In the genomic region with DNA sequence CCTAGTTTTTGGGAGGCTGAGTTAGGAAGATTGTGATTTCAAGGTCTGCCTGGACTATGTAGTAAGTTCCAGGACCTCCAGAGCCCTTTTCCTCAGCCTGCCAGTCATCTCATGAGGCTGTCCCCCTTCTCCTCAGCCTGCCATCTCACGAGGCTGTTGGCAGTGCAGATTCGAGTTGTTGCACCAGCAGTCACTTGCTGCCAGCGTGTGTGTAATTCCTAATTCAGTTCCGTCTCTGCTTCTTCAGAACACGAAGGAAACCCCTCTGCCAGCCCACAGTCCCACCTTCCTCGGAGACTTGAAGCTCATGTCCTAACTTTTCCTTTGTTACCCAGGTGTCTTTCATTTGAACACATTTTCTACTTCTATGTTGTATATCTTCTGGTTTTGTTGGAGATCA, we compare ENCODE assay signal across 10 mouse cellular contexts.
"Had no signal": no experiment of that assay in that cellular context is flagged by ENCODE, and none has a peak within 500 bp of the region (broad histone marks: within the 10 kb centered on the region; RNA-seq: fewer than 3 reads in every experiment).

No protein-coding gene starts in this region.

- H3K27me3 ChIP-seq: liver, embryonic 13.5 days; lung, embryonic 15.5 days; midbrain, embryonic 12.5 days had no signal

- H3K4me3 ChIP-seq: liver, embryonic 13.5 days; lung, embryonic 15.5 days; midbrain, embryonic 12.5 days had no signal

- H3K9me3 ChIP-seq: liver, embryonic 13.5 days; lung, embryonic 15.5 days; midbrain, embryonic 12.5 days had no signal

- DNase-seq: liver; liver, embryonic 13.5 days; liver, postnatal 0 days; right cerebral cortex, adult 18-20 months; right cerebral cortex, postnatal 25 days; thymus, postnatal 36 days had no signal

- ATAC-seq: intestine, postnatal 0 days; liver, postnatal 0 days; midbrain, embryonic 16.5 days had no signal

- H3K4me2 ChIP-seq: liver, embryonic 13.5 days; lung, embryonic 15.5 days; midbrain, embryonic 12.5 days had no signal

- H3K27ac ChIP-seq: liver, embryonic 13.5 days; lung, embryonic 15.5 days; midbrain, embryonic 12.5 days had no signal

- H3K4me1 ChIP-seq: midbrain, embryonic 12.5 days had no signal

- H3K36me3 ChIP-seq: liver, embryonic 13.5 days; lung, embryonic 15.5 days; midbrain, embryonic 12.5 days had no signal

- H3K9ac ChIP-seq: liver, embryonic 13.5 days; liver, postnatal 0 days; lung, embryonic 15.5 days; midbrain, embryonic 12.5 days had no signal
